Mouse (Mus musculus): ENCODE results near the gene Avpi1. TPM values are rescaled to one million over a fixed set of nuclear protein-coding genes. Genes with fewer than 3 reads are reported as not detected.
A peak's percentile ranks its signal among the peaks of the same experiment; 100 is the strongest.
"Not testable (repeated sequence)": the region's sequence is repeated elsewhere in the genome, so short reads cannot be mapped to it uniquely, and the experiment has no call there.

The Avpi1 gene
- total RNA-seq, 1 experiment from 2014 or later: 5.3 TPM

- ATAC-seq (replicated peaks in 1 of 2; ENCODE audit: insufficient read depth in 1 of 2, low FRiP score in 2 of 2, low TSS enrichment in 1 of 2, low read depth in 1 of 2, poor library complexity in 2 of 2, severe bottlenecking in 2 of 2): no peak
These were observed 663 bp downstream of the Avpi1 start for GRCm38 (mm10) chr19:42128052-42128740.

- no peak for ATAC-seq (replicated peaks in 1 of 2; ENCODE audit: insufficient read depth in 1 of 2, low FRiP score in 2 of 2, low TSS enrichment in 1 of 2, low read depth in 1 of 2, poor library complexity in 2 of 2, severe bottlenecking in 2 of 2)
These were observed 1.8 kb downstream of the Avpi1 start for GRCm38 (mm10) chr19:42127024-42127423.

GRCm38 (mm10) chr19:42126219-42126605, 2.6 kb downstream of the Avpi1 start:
- no peak for ATAC-seq (replicated peaks in 1 of 2; ENCODE audit: insufficient read depth in 1 of 2, low FRiP score in 2 of 2, low TSS enrichment in 1 of 2, low read depth in 1 of 2, poor library complexity in 2 of 2, severe bottlenecking in 2 of 2)

GRCm38 (mm10) chr19:42125501-42126218, 3.2 kb downstream of the Avpi1 start:
- ATAC-seq (replicated peaks in 1 of 2; ENCODE audit: insufficient read depth in 1 of 2, low FRiP score in 2 of 2, low TSS enrichment in 1 of 2, low read depth in 1 of 2, poor library complexity in 2 of 2, severe bottlenecking in 2 of 2): no peak

GRCm38 (mm10) chr19:42124684-42125083, 4.2 kb downstream of the Avpi1 start:
- no peak for ATAC-seq (replicated peaks in 1 of 2; ENCODE audit: insufficient read depth in 1 of 2, low FRiP score in 2 of 2, low TSS enrichment in 1 of 2, low read depth in 1 of 2, poor library complexity in 2 of 2, severe bottlenecking in 2 of 2)

- ATAC-seq (replicated peaks in 1 of 2; ENCODE audit: insufficient read depth in 1 of 2, low FRiP score in 2 of 2, low TSS enrichment in 1 of 2, low read depth in 1 of 2, poor library complexity in 2 of 2, severe bottlenecking in 2 of 2): no peak
These were observed 8.4 kb downstream of the Avpi1 start for GRCm38 (mm10) chr19:42120451-42120850.

- ATAC-seq (replicated peaks in 1 of 2; ENCODE audit: insufficient read depth in 1 of 2, low FRiP score in 2 of 2, low TSS enrichment in 1 of 2, low read depth in 1 of 2, poor library complexity in 2 of 2, severe bottlenecking in 2 of 2): no peak
These were observed 10.3 kb downstream of the Avpi1 start for GRCm38 (mm10) chr19:42118596-42118995.

- ATAC-seq (replicated peaks in 1 of 2; ENCODE audit: insufficient read depth in 1 of 2, low FRiP score in 2 of 2, low TSS enrichment in 1 of 2, low read depth in 1 of 2, poor library complexity in 2 of 2, severe bottlenecking in 2 of 2): no peak
These were observed 10.7 kb downstream of the Avpi1 start for GRCm38 (mm10) chr19:42118142-42118541.

GRCm38 (mm10) chr19:42115783-42116335, 13.0 kb downstream of the Avpi1 start:
- ATAC-seq (replicated peaks in 1 of 2; ENCODE audit: insufficient read depth in 1 of 2, low FRiP score in 2 of 2, low TSS enrichment in 1 of 2, low read depth in 1 of 2, poor library complexity in 2 of 2, severe bottlenecking in 2 of 2): no peak

- no peak for ATAC-seq (replicated peaks in 1 of 2; ENCODE audit: insufficient read depth in 1 of 2, low FRiP score in 2 of 2, low TSS enrichment in 1 of 2, low read depth in 1 of 2, poor library complexity in 2 of 2, severe bottlenecking in 2 of 2)
These were observed 24.2 kb downstream of the Avpi1 start for GRCm38 (mm10) chr19:42104681-42105080.

GRCm38 (mm10) chr19:42099406-42099805, 29.5 kb downstream of the Avpi1 start:
- ATAC-seq (replicated peaks in 1 of 2; ENCODE audit: insufficient read depth in 1 of 2, low FRiP score in 2 of 2, low TSS enrichment in 1 of 2, low read depth in 1 of 2, poor library complexity in 2 of 2, severe bottlenecking in 2 of 2): no peak

- no peak for ATAC-seq (replicated peaks in 1 of 2; ENCODE audit: insufficient read depth in 1 of 2, low FRiP score in 2 of 2, low TSS enrichment in 1 of 2, low read depth in 1 of 2, poor library complexity in 2 of 2, severe bottlenecking in 2 of 2)
These were observed 38.2 kb downstream of the Avpi1 start for GRCm38 (mm10) chr19:42090637-42091141.

- peak; percentile 94 to 96 for ATAC-seq (replicated peaks in 1 of 2; ENCODE audit: insufficient read depth in 1 of 2, low FRiP score in 2 of 2, low TSS enrichment in 1 of 2, low read depth in 1 of 2, poor library complexity in 2 of 2, severe bottlenecking in 2 of 2)
These were observed 38.9 kb downstream of the Avpi1 start, which contains the start of gene Pi4k2a for GRCm38 (mm10) chr19:42089748-42090595. Gene Pi4k2a (plus strand): TSS chr19:42090470.

- peak; percentile 34 to 41 for ATAC-seq (replicated peaks in 1 of 2; ENCODE audit: insufficient read depth in 1 of 2, low FRiP score in 2 of 2, low TSS enrichment in 1 of 2, low read depth in 1 of 2, poor library complexity in 2 of 2, severe bottlenecking in 2 of 2)
These were observed 39.6 kb downstream of the Avpi1 start for GRCm38 (mm10) chr19:42089103-42089747.

GRCm38 (mm10) chr19:42086166-42086565, 42.7 kb downstream of the Avpi1 start, which contains the start of gene Morn4:
Gene Morn4 (minus strand): TSS chr19:42086357.
- ATAC-seq (replicated peaks in 1 of 2; ENCODE audit: insufficient read depth in 1 of 2, low FRiP score in 2 of 2, low TSS enrichment in 1 of 2, low read depth in 1 of 2, poor library complexity in 2 of 2, severe bottlenecking in 2 of 2): peak; percentile 51 to 52

GRCm38 (mm10) chr19:42085690-42086089, 43.2 kb downstream of the Avpi1 start:
- ATAC-seq (replicated peaks in 1 of 2; ENCODE audit: insufficient read depth in 1 of 2, low FRiP score in 2 of 2, low TSS enrichment in 1 of 2, low read depth in 1 of 2, poor library complexity in 2 of 2, severe bottlenecking in 2 of 2): no peak

- ATAC-seq (replicated peaks in 1 of 2; ENCODE audit: insufficient read depth in 1 of 2, low FRiP score in 2 of 2, low TSS enrichment in 1 of 2, low read depth in 1 of 2, poor library complexity in 2 of 2, severe bottlenecking in 2 of 2): not testable (repeated sequence)
These were observed 47.2 kb downstream of the Avpi1 start for GRCm38 (mm10) chr19:42081613-42082012.
